Mouse (Mus musculus): ENCODE measurements around the gene Olfr649. TPM values are rescaled to one million over a fixed set of nuclear protein-coding genes. Genes with fewer than 3 reads are reported as not detected.

Olfr649 gene
- total RNA-seq (2021), result not detected
- long read RNA-seq, experiment 1, result 0 reads
- long read RNA-seq, experiment 2, result 0 reads

- no peak for DNase-seq
These were observed at the start of gene Olfr649 for GRCm38 (mm10) chr7:104195885-104196284. TSS of gene Olfr649 (minus strand) at chr7:104195985.

DNA sequence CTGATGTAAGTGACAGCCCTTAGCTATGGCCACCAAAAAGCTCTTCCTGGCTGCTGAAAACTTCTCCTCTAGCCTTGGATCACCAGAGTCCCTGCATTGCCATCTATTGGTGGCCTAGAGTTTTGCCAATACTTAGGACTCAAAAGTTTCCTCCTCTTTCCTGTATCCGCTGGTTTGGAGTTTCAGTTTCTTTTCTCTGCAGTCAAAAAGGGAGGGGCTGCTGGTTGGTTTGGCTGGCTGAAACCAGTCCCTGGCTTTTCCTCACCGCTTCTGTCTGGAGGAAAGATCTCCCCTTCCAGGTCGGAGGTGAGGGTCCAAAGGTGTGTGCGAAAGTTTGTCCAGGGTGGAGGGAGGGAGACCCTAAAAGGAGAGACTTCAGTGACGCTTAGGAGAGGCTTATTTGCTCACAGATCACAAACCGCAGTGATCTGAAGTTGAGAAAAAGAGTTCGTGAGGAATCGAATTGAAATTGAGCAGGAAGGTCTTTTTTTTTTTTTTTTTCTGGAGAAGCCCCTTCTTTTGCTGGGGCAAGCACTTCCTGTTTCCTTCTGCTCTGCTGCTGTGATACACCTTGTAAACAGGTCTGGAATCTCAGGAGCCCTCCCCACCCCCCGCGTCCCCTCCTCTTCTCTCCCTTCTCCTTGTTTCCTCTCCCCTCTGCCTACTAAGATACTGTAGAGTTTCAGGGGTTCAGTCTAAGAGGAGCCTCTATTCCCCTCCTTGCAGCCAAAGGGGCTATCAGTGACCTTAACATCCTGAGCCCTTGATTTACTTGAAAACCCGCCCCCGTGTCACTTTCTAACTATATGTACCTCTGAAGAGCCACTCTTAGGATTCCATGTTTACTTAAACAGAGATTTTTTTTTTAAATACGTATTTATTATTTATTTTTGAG lies 48.7 kb upstream of the Olfr649 start, which contains the start of gene Trim34a:
Trim34a (plus strand) TSS at position 171 of the 895 bp plus-strand sequence.
- DNase-seq, result peak; percentile 79 to 87

DNA sequence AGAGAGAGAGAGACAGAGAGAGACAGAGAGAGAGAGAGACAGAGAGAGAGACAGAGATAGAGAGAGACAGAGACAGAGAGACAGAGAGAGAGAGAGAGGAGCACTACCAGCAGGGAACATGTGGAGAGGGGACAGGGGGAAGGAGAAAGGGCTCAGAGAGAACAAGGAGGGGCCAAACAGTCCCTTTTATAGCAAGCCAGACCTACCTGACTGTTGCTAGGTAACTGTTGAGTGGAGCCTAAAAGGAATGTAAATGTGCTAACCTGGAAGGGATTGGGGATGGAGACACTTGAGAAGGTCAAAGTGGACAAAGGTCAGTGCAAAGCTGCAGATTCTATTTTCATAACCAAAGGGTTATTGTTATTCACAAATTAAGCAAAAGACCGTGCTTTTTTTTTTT lies 47.8 kb upstream of the Olfr649 start:
- no peak for DNase-seq

DNA sequence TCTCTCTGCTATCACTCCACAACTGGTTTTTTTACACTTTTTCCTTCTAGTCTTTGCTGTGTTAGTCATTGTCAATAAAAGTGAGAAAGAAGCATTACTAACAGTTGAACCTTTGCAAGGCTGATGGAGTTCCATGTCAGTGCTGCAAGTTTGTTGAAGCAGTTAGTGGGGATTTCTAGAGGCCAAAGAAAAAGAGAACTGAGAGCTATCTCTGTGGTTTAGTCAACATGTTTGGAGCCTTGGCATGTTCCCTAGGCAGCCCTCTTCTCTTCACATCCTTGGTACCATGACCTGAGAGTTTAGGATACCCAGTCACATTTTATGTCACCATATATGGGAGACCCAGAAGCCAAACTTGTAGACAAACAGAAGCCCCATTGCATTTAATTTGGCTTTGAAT lies 45.1 kb upstream of the Olfr649 start:
- no peak for DNase-seq

GRCm38 (mm10) chr7:104231203-104231602 lies 35.4 kb upstream of the Olfr649 start:
- DNase-seq, result peak; percentile 18 to 56

DNA sequence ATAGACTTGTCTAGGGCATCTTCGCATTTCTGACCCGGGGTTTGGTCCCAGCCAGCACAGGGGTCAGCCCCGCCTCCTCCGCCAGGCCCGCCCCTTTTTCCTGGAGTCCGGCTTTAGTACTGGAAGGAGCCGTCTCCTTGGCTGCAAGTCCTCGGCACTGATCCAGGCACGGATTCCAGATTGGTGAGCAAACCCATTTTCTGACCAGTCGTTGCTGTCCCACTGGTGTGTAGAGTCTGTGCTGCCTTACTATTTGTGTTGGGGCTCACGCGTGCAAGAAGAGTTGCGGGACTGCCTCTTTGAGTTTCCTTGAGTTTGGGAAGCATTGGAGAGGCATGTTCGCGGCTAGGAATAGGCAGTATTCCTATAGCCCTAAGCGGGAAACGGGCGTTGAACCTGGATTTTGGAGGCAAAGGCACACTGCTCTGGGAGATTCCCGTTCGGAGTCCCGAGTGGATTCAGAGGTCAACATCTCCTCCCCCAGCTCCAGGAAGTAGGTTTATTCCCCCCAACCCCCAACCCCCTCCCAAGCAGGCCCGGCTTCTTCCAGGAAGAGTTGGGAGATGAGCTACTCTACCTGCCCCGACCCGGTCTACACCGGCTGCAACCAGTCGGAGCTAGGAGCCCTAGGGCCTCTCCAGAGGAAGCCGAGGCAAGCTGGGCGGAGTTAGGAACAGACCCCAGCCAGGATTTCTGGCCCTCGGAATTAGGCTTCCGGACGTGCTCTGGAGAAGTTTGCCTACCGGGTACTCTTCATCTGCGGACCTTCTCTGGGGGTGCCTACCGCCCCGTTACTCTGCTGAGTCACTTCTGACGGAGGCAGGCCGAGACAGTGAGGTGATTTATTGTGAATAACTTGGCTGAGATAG lies 23.1 kb upstream of the Olfr649 start, which contains the start of gene Trim6:
Trim6 (plus strand) TSS at position 93 of the 869 bp plus-strand sequence.
- peak; percentile 91 to 92 for DNase-seq

DNA sequence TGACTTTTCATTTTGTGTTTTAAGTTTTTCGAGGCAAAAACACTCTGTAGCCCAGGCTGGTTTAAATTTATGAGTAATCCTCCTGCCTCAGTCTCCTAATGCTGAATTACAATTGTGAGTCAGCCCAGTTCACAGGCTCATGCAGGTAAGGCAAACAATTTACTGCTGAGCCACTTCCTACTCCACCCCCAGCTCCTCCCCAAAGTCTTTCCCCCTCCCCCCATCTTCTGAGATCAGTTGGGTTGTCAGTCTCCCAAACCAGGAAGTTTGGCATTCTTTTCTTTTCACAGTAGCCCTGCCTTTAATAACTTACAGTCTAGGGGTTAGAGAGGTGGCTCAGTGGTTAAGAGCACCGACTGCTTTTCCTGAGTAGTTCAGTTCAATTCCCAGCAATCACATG lies 22.1 kb upstream of the Olfr649 start:
- no peak for DNase-seq

- no peak for DNase-seq
These were observed 20.3 kb upstream of the Olfr649 start for GRCm38 (mm10) chr7:104216011-104216535.

GRCm38 (mm10) chr7:104206197-104206596 lies 10.4 kb upstream of the Olfr649 start:
- no peak for DNase-seq

DNA sequence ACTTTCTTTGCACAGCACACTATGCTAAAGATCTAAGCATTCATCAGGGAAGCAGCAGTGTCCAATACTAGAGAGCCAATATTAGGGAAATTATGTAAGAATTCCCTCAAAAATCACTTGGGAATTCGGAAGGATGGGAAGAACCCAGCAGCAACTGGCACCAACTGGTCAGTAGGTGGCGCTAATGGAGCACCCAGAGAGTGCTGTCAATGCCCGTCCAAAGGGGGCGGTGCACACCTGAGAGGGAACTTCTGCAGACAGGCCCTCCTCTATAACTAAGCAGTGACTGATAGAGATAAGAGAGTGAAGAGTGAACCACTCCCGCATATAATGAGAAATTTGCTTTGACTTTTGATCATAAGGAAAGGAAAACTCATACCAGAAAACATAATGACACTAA lies 4.0 kb upstream of the Olfr649 start:
- DNase-seq, result peak; percentile 72 to 83

GRCm38 (mm10) chr7:104191275-104191674 lies 4.5 kb downstream of the Olfr649 start:
- DNase-seq, result no peak

DNA sequence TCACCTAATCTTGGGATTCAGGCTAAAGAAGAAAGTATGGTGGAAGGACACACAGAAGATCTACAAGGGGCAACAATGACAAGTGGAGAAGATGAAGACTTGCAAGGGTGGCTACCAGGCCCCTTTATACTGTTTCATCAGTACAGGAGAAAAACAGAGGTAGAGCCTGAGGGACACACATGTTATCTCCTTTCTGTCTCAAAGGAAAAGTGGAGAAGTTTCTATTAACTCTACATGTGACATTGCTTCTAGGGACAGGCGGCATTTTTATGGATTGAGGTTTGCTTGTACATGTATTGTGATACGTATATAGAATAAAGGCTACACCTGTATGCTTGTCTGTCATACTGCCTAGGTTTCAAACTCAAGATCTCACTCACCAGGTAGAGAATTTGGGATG lies 12.5 kb downstream of the Olfr649 start, which contains the start of gene Olfr648:
Olfr648 (minus strand) TSS at position 101 of the 400 bp plus-strand sequence.
- no peak for DNase-seq

- DNase-seq, result no peak
These were observed 16.7 kb downstream of the Olfr649 start for GRCm38 (mm10) chr7:104179074-104179473.

DNA sequence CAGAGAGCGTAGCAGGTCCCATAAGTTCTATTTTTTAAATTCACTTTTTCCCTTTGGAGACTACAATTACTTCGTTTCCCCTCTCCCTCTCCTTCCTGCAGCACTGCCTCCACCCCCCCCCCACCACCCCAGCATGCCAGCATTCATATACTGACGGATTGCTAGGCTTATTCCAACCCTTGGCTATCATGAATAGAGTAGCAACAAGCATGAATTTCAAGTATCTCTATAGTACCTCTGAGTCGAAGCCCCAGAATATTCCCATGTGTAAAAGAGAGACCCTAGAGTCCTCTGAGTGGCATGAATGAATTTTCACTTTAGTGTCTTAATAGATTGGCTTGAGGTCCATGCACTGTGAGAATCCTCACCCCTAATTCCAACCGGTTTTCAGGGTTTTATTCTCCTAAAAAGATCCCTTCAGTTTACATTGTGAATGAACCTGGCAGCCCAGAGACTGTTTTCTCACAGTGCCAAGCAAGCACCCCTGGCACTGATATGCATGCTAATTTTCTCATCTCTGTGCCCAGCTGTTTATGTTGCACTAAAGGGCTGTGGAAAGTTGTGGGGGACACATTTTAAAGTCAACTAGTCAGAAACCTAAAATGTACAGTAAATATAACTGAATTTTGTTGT lies 17.2 kb downstream of the Olfr649 start:
- DNase-seq, result no peak

DNA sequence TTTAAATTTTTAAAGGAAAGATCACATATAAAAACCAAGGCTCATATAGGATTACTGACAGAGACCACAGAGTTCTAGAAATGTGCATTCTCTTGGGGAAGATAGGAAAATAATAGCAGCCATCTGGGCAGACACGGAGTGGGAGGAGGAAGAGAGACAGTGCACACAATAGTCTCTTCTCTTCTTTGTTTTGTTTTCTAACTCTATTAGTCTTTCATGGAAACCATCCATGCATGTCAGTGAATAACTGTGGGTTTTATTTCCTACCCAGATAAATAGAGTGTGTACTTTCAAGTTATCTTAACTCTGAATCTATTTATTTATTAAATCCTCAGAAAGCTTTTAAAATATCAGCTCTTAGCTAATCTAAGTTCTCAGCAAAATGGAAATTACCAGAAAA lies 20.7 kb downstream of the Olfr649 start:
- no peak for DNase-seq

DNA sequence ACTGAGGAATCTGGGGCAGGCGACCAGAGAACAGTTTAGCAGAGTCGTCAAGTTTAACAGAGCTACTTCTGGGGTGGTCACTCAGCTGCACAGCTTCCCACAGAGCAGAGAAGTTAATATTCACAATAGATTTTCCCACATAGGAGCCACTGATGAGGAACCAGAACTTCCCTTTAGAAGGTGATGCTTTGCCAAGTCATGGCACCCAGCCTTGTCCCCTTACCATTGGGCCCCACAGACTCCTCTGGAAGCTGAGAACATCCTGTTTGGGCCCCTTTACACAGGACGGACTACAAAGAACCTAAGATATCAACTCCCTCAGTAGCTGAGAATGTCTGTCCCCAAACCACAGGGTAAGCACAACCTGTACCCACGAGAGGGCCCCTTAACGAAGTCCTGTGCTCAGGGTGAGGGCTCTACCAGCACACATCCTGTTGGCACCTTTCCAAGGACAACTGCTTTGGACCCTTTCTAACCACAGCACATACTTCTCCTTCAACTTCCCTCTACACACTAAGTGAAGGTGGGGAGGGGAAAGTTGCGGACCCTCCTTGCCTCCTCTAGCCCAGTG lies 26.1 kb downstream of the Olfr649 start:
- no peak for DNase-seq

- no peak for DNase-seq
These were observed 28.7 kb downstream of the Olfr649 start for GRCm38 (mm10) chr7:104167105-104167504.

DNA sequence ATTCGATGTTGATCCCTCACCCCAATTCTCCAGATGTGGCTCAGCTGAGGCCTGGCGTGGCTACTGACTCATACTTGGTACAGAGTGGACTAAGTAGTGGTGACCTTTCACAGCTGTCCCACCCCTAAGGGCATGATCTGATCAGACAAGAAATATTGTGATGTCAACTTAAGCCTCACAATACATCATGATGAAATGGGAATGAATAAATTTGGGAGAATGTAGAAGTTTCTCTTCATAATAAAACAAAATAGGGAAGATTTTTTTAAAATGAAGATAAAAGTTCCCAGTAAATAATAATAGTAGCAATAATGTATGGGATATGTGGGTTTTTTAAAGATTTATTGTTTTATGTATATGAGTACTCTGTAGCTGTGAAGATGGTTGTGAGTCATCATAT lies 45.3 kb downstream of the Olfr649 start, which contains the start of gene Ubqlnl:
Ubqlnl (minus strand) TSS at position 101 of the 400 bp plus-strand sequence.
- no peak for DNase-seq

DNA sequence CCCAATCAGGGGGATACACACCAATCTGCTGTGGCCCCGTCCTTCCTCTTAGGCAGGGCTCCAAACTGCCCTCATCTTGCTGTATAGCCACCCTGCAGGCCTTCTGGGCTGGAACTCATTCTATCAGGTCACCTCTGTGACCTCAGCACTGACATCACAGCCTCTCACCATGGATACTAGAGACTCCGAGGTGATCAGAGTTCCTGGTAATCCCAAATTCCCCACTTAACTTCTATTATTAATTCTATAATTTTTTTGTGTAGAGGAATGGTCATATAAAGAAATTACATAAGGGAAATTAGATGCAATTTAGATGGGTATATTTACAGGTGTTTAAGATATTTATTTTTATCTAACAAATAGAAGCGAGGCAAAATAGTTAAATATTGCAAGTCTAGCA lies 52.6 kb downstream of the Olfr649 start, which contains the start of gene Ubqln3:
Ubqln3 (minus strand) TSS at position 101 of the 400 bp plus-strand sequence.
- DNase-seq, result no peak
